Mouse (Mus musculus) cerebellum, postnatal 4 days (tissue): Measurements from ENCODE around the gene Sox5.

ENCODE experiments used
- DNase-seq, 2 experiments: peaks; one replicate each; pipeline ENCODE4 v3.0.0; 2022; ENCODE audit warnings: low spot score in 2 of 2, mixed read lengths in 1 of 2

Gene Sox5

GRCm38 (mm10) chr6:143948553-143949308, 833.0 kb downstream of the Sox5 start:
- DNase-seq, result no peak

GRCm38 (mm10) chr6:143948071-143948470, 833.7 kb downstream of the Sox5 start:
- no peak for DNase-seq

GRCm38 (mm10) chr6:143943126-143943525, 838.7 kb downstream of the Sox5 start:
- DNase-seq, result no peak

- DNase-seq, result no peak
These were observed 840.4 kb downstream of the Sox5 start for GRCm38 (mm10) chr6:143941291-143941785.

- DNase-seq, result no peak
These were observed 858.6 kb downstream of the Sox5 start for GRCm38 (mm10) chr6:143923146-143923545.

- no peak for DNase-seq
These were observed 863.3 kb downstream of the Sox5 start for GRCm38 (mm10) chr6:143918405-143918947.

GRCm38 (mm10) chr6:143916152-143916735, 865.5 kb downstream of the Sox5 start:
- DNase-seq, result no peak

GRCm38 (mm10) chr6:143915686-143916085, 866.1 kb downstream of the Sox5 start:
- DNase-seq, result no peak

GRCm38 (mm10) chr6:143912316-143912715, 869.5 kb downstream of the Sox5 start:
- no peak for DNase-seq

- DNase-seq, result no peak
These were observed 877.1 kb downstream of the Sox5 start for GRCm38 (mm10) chr6:143904693-143905031.

- DNase-seq, result no peak
These were observed 877.6 kb downstream of the Sox5 start for GRCm38 (mm10) chr6:143903981-143904692.

- DNase-seq, result no peak
These were observed 880.9 kb downstream of the Sox5 start for GRCm38 (mm10) chr6:143900871-143901270.

GRCm38 (mm10) chr6:143895092-143895491, 886.7 kb downstream of the Sox5 start:
- DNase-seq, result no peak

GRCm38 (mm10) chr6:143892869-143893268, 888.9 kb downstream of the Sox5 start:
- no peak for DNase-seq

GRCm38 (mm10) chr6:143888556-143888955, 893.2 kb downstream of the Sox5 start:
- no peak for DNase-seq

- no peak for DNase-seq
These were observed 903.3 kb downstream of the Sox5 start for GRCm38 (mm10) chr6:143878525-143878924.

GRCm38 (mm10) chr6:143868790-143869189, 913.0 kb downstream of the Sox5 start:
- no peak for DNase-seq

- DNase-seq, result no peak
These were observed 913.6 kb downstream of the Sox5 start for GRCm38 (mm10) chr6:143868155-143868685.

- DNase-seq, result no peak
These were observed 914.7 kb downstream of the Sox5 start for GRCm38 (mm10) chr6:143867029-143867428.

GRCm38 (mm10) chr6:143866566-143866965, 915.2 kb downstream of the Sox5 start:
- no peak for DNase-seq

GRCm38 (mm10) chr6:143862611-143863110, 919.1 kb downstream of the Sox5 start:
- no peak for DNase-seq

GRCm38 (mm10) chr6:143860036-143860435, 921.7 kb downstream of the Sox5 start:
- no peak for DNase-seq
